Mouse (Mus musculus) liver, embryonic 11.5 days (tissue): Measurements from ENCODE around the gene Rfng. TPM values are rescaled to one million over a fixed set of nuclear protein-coding genes. Genes with fewer than 3 reads are reported as not detected.

Experiments used
- ATAC-seq: fragments of 200-750 bp; cut with Nextera tagmentation; replicated peaks from 2 replicates; pipeline ENCODE4 v1.8.0; 2017; ENCODE audit warnings: moderate number of reproducible peaks, mild to moderate bottlenecking, moderate TSS enrichment, moderate library complexity; ENCODE audit not compliant: low FRiP score
- DNase-seq: peaks from one replicate; pipeline ENCODE4 v3.0.0-alpha.2; 2017; ENCODE audit warnings: low spot score
- H3K27ac ChIP-seq: fragments of 300-500 bp; sonication (generic); 2 replicates; pipeline ENCODE4 v1.5.1; 2014; ENCODE audit warnings: mild to moderate bottlenecking, low read depth, low read length, control low read depth
- H3K27me3 ChIP-seq: fragments of 300-500 bp; sonication (generic); replicated peaks from 2 replicates; pipeline ENCODE4 v1.6.1; 2014; ENCODE audit warnings: low read length, mixed read lengths; ENCODE audit not compliant: control insufficient read depth, insufficient read depth
- H3K36me3 ChIP-seq: fragments of 300-500 bp; sonication (generic); 2 replicates; pipeline ENCODE4 v1.6.1; 2014; ENCODE audit warnings: mild to moderate bottlenecking, low read length, moderate library complexity, mixed read lengths; ENCODE audit not compliant: control insufficient read depth, insufficient read depth
- H3K4me1 ChIP-seq: fragments of 300-500 bp; sonication (generic); replicated peaks from 2 replicates; pipeline ENCODE4 v1.6.1; 2014; ENCODE audit warnings: low read length, mixed read lengths; ENCODE audit not compliant: control insufficient read depth, insufficient read depth
- H3K4me2 ChIP-seq: fragments of 300-500 bp; sonication (generic); 2 replicates; pipeline ENCODE4 v1.6.1; 2014; ENCODE audit warnings: mild to moderate bottlenecking, control low read depth, moderate library complexity
- H3K4me3 ChIP-seq: fragments of 300-500 bp; sonication (generic); 2 replicates; pipeline ENCODE4 v1.5.1; 2014; ENCODE audit warnings: low read depth, low read length, control low read depth
- H3K9ac ChIP-seq: fragments of 300-500 bp; sonication (generic); 2 replicates; pipeline ENCODE4 v1.6.1; 2014; ENCODE audit warnings: low read depth, low read length, control low read depth
- H3K9me3 ChIP-seq: fragments of 300-500 bp; sonication (generic); 2 replicates; pipeline ENCODE4 v1.6.1; 2016; ENCODE audit warnings: low read length, inconsistent platforms, mixed read lengths; ENCODE audit not compliant: control insufficient read depth
- WGBS: fragments of 180-500 bp; shearing (Covaris S2); extraction: QIAGEN DNeasy Blood & Tissue Kit; methylation state at CpG from one replicate; pipeline ENCODE4 v1.1.7; 2014; 5-methylcytosine and 5-hydroxymethylcytosine counted together
- polyA plus RNA-seq: library from polyadenylated mRNA; unstranded; fragments of >200 nt; fragmentation: Nextera tagmentation; extraction: Ambion mirVana; gene quantifications from 2 replicates; pipeline ENCODE4 v1.2.1, GENCODE M21; 2014

Gene Rfng
- polyA plus RNA-seq, 1 experiment from 2014 or later = 33.4 TPM

DNA sequence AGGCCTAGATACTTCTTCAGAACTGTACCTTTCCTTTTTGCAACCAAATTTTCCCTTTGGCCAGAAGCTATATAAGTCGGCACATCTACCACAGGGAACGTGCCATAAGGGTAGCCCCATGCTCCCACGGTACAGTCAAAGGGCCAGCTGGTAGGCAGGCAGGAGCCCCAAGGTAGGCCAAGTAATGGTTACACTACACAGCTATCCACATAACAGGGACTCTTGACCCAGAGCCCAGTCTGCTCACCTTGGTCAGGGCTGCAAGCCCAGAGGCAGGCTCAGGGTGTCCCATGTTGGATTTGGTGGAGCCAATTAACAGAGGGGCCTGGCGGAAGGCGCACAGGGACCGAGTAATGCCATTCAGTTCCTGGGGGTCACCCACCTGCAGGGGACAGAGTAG, 35.5 kb upstream of the Rfng start:
- no peak overlapping the region for H3K27ac ChIP-seq
- no peaks in the 10 kb centered on the region for H3K27me3 ChIP-seq
- H3K9ac ChIP-seq = no peak overlapping the region
- H3K9me3 ChIP-seq = no peaks in the 10 kb centered on the region
- ATAC-seq = no peak
- no peak for DNase-seq
- WGBS = 98% methylated on average over 6 of the region's 6 CpGs
- H3K36me3 ChIP-seq = peaks cover 77% of the 10 kb centered on the region
- no peak overlapping the region for H3K4me3 ChIP-seq
- H3K4me2 ChIP-seq = no peak overlapping the region
- H3K4me1 ChIP-seq = peaks cover 20% of the 10 kb centered on the region

DNA sequence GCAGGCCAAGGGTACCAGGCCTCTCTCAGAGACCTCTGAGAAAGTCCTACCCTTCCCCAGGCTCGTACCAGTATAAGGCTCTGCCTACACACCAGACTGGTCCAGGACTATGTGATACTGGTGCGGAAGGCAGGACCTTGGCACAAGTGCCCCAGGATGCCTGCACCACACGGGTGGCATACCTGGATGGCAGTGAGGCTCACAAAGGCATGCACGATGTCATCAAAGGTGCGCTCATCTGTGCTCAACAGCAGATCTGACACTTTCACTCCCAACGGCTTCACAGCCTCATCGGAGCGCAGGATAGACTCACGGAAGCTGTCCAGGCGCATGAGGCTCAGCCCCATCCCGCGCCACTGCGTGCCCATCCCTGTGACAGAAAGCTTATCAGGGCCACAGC, 34.2 kb upstream of the Rfng start:
- 91% methylated on average over 13 of the region's 13 CpGs for whole genome bisulfite sequencing
- Histone ChIP-seq H3K27ac (no peak overlapping the region), H3K27me3 (no peaks in the 10 kb centered on the region), H3K4me1 (peaks cover 20% of the 10 kb centered on the region), H3K9me3 (no peaks in the 10 kb centered on the region), H3K4me2 (no peak overlapping the region), H3K36me3 (peaks cover 90% of the 10 kb centered on the region), H3K4me3 (no peak overlapping the region), H3K9ac (no peak overlapping the region)
- ATAC-seq (no peak), DNase-seq (no peak)

DNA sequence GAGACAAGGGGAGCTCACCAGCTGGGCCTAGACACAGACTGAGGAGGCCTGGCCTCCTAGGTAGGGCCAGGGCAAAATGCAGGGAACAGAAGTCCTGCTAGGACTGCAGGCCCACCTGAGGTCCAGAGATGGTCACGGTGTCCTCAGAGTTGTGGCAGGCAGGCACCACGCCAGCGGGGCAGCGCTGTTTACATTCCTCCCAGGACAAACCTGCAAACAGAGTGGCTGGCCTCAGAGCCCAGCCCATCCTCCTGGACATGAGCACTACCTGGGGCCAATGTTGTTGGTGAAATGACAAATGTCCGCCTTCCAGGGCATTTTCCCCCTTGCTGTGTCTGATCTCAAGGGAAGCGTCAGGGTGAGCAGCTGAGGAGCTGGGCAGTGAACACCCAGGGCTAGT, 33.4 kb upstream of the Rfng start:
- no peaks in the 10 kb centered on the region for H3K27me3 ChIP-seq
- H3K27ac ChIP-seq = no peak overlapping the region
- ATAC-seq (no peak), DNase-seq (no peak)
- H3K36me3 ChIP-seq = peaks cover 99% of the 10 kb centered on the region
- no peak overlapping the region for H3K4me3 ChIP-seq
- H3K4me1 ChIP-seq = peaks cover 14% of the 10 kb centered on the region
- H3K9ac ChIP-seq = no peak overlapping the region
- H3K9me3 ChIP-seq = no peaks in the 10 kb centered on the region
- 96% methylated on average over 6 of the region's 6 CpGs for WGBS
- no peak overlapping the region for H3K4me2 ChIP-seq

DNA sequence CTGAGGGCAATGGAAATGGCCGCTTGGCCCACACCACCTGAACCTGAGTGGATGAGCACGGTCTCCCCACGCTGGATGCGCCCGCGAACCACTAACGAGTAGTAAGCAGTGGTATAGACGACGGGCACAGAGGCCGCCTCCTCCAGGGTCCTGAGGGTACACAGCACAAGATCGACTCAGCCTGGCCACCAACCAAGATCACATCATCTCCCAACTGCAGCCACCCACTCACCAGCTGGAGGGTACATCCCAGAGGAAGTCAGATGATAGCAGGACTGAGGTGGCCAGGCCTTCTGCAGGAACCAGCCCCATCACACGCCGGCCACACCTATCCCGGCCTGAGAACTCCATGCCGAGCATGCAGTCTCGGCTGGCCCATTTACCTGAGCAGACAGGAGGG, 28.1 kb upstream of the Rfng start:
- Histone ChIP-seq H3K27ac (no peak overlapping the region; the same call in 1 of the 2 replicates), H3K4me2 (no peak overlapping the region), H3K36me3 (peaks cover 100% of the 10 kb centered on the region), H3K4me3 (no peak overlapping the region), H3K9me3 (no peaks in the 10 kb centered on the region), H3K4me1 (no peaks in the 10 kb centered on the region), H3K9ac (no peak overlapping the region), H3K27me3 (no peaks in the 10 kb centered on the region)
- 95% methylated on average over 16 of the region's 16 CpGs for WGBS
- ATAC-seq (no peak), DNase-seq (no peak)

DNA sequence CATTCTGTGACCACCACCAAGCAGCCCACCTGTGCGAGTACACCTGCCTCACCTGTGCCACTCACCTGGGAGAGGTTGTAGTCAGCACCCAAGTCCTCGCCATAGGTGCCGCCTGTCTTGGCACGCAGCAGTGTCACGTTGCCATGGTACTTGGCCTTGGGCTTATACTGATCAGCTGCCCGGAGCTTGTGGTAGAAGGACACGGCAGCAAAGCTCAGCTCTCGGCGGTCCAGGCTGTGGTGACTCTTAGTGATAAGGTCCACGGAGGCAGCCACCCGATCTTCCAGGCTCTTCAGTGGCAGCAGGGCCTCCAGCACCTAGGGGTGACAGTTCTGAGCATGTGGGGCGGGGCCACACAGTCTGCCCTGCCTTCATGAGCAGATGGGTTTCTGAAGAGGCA, 24.0 kb upstream of the Rfng start:
- H3K27me3 ChIP-seq = no peaks in the 10 kb centered on the region
- H3K4me3 ChIP-seq = no peak overlapping the region
- no peak for DNase-seq
- no peaks in the 10 kb centered on the region for H3K9me3 ChIP-seq
- H3K4me2 ChIP-seq = no peak overlapping the region
- no peak overlapping the region for H3K9ac ChIP-seq
- no peak overlapping the region for H3K27ac ChIP-seq
- no peaks in the 10 kb centered on the region for H3K4me1 ChIP-seq
- H3K36me3 ChIP-seq = peaks cover 70% of the 10 kb centered on the region
- ATAC-seq = no peak
- 81% methylated on average over 12 of the region's 12 CpGs for WGBS

DNA sequence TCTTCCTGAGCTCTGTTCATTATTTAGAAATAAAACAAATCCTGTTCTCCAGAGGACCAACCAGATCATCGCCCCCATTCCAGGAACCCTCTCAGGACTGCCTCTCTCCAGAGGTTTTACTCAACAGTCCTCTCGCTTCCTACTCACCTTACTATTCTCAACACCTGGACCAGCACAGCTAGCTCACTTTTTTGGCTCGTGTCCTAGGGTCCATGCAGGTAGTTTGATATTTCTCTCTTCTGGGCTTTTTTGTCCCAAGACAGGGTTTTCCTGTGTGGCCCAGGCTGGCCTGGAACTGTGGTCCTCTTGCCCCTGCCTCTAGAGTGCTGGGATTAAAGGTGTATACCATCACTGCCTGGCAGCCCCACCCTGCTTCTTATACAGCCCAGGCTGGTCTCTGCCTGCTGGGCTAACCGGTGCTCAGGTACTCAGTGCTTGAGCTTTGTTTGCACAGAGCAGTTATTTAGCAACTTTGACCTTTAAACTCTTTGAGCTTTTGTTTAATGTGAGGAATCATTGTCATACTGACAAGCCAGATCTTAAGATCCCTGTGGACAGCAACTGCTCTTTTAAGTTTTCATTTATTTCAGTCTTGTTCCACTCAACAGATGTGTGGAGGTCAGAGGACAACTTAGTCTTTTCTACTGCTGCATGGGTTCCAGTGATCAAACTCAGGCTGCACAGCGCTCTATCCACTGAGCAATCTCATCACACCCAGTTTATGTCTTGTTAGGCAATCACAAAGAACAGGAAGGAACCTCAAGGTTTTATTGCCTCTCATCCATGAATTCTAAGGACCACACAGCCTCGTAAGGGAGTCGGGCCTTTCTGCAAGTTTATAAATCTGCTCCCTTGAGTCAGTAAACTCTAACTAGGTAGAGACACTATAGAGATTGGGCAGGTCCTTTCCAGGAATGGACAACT, 21.6 kb upstream of the Rfng start:
- no peaks in the 10 kb centered on the region for H3K4me1 ChIP-seq
- peaks cover 46% of the 10 kb centered on the region for H3K36me3 ChIP-seq
- no peak overlapping the region for H3K4me2 ChIP-seq
- no peaks in the 10 kb centered on the region for H3K9me3 ChIP-seq
- H3K27ac ChIP-seq = no peak overlapping the region
- ATAC-seq (no peak), DNase-seq (no peak)
- 85% methylated on average over 7 of the region's 7 CpGs for WGBS
- H3K27me3 ChIP-seq = no peaks in the 10 kb centered on the region
- H3K9ac ChIP-seq = no peak overlapping the region
- H3K4me3 ChIP-seq = no peak overlapping the region

DNA sequence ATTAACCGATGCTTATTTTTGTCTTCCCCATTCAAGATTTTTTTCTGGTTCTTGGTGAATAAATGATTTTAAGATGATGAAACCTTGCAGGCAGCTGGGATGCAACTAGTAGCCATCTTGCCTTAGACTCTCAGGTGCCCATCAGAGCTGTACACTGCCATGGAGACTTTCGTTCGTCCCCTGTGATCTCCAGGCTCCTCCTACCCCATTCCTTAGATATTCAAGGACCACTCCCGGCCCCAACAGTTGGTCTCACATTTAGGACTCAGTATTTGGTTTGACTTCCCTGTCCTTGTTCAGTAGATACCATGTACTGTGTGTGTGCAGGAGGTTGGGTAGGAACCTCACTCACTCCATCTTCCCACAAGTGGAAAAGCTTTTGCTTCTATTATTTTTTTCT, 20.8 kb upstream of the Rfng start:
- Histone ChIP-seq H3K36me3 (peaks cover 37% of the 10 kb centered on the region), H3K9ac (no peak overlapping the region), H3K4me2 (no peak overlapping the region), H3K27me3 (no peaks in the 10 kb centered on the region), H3K27ac (no peak overlapping the region), H3K4me3 (no peak overlapping the region), H3K4me1 (peaks cover 5% of the 10 kb centered on the region; the same call in 1 of the 2 replicates), H3K9me3 (no peaks in the 10 kb centered on the region)
- DNase-seq (no peak), ATAC-seq (no peak)
- WGBS = 69% methylated on average over 4 of the region's 4 CpGs

DNA sequence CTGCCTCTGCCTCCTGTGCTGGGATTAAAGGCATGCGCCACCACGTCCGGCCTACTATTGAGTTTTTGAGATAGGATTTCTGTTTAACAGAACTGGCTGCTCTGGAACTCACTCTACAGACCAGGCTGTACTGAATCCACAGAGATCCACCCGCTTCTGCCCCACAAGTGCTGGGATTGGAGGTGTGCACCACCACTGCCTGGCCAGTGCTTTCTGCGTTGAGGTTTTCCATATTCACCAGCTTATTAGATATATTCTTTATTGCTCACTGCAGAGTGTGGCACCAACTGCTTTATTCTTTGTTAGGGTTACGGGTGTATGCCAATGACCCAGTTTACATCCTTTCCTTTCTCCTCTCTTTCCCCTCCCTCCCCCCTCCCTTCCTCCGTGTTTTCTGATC, 20.3 kb upstream of the Rfng start:
- no peaks in the 10 kb centered on the region for H3K27me3 ChIP-seq
- peaks cover 5% of the 10 kb centered on the region; the same call in 1 of the 2 replicates for H3K4me1 ChIP-seq
- H3K4me2 ChIP-seq = no peak overlapping the region
- no peaks in the 10 kb centered on the region for H3K9me3 ChIP-seq
- H3K9ac ChIP-seq = no peak overlapping the region
- no peak overlapping the region for H3K4me3 ChIP-seq
- DNase-seq (no peak), ATAC-seq (no peak)
- H3K36me3 ChIP-seq = peaks cover 32% of the 10 kb centered on the region
- 72% methylated on average over 7 of the region's 7 CpGs for WGBS
- no peak overlapping the region for H3K27ac ChIP-seq
